Mouse (Mus musculus) heart, postnatal 0 days (tissue): ENCODE data around the gene Pappa. TPM values are rescaled to one million over a fixed set of nuclear protein-coding genes. Genes with fewer than 3 reads are reported as not detected.

Experiments used
- ATAC-seq: fragments of 200-750 bp; cut with Nextera tagmentation; 2 replicates; pipeline ENCODE4 v1.8.0; 2017; ENCODE audit warnings: low read depth, moderate number of reproducible peaks, moderate library complexity; ENCODE audit not compliant: insufficient read depth
- DNase-seq: peaks from one replicate; pipeline ENCODE4 v3.0.0-alpha.2; 2016; ENCODE audit warnings: low spot score
- H3K27ac ChIP-seq: fragments of 300-500 bp; sonication (generic); 2 replicates; pipeline ENCODE4 v1.5.1; 2014; ENCODE audit warnings: low read depth, mild to moderate bottlenecking
- H3K27me3 ChIP-seq: fragments of 300-500 bp; sonication (generic); 2 replicates; pipeline ENCODE4 v1.6.1; 2014; ENCODE audit warnings: low read length, mixed read lengths; ENCODE audit not compliant: control insufficient read depth, insufficient read depth
- H3K36me3 ChIP-seq: fragments of 300-500 bp; sonication (generic); replicated peaks from 2 replicates; pipeline ENCODE4 v1.6.1; 2014; ENCODE audit warnings: low read length, mixed read lengths; ENCODE audit not compliant: control insufficient read depth, insufficient read depth
- H3K4me1 ChIP-seq: fragments of 300-500 bp; sonication (generic); 2 replicates; pipeline ENCODE4 v1.6.1; 2014; ENCODE audit warnings: antibody characterized with exemption; ENCODE audit not compliant: control insufficient read depth, insufficient read depth
- H3K4me2 ChIP-seq: fragments of 300-500 bp; sonication (generic); 2 replicates; pipeline ENCODE4 v1.6.1; 2014; ENCODE audit warnings: low read depth, mild to moderate bottlenecking, low read length, moderate library complexity
- H3K4me3 ChIP-seq: fragments of 300-500 bp; sonication (generic); 2 replicates; pipeline ENCODE4 v1.5.1; 2014; ENCODE audit warnings: low read depth, low read length
- H3K9ac ChIP-seq: fragments of 300-500 bp; sonication (generic); replicated peaks from 2 replicates; pipeline ENCODE4 v1.6.1; 2014; ENCODE audit warnings: low read depth, low read length, mixed read lengths
- H3K9me3 ChIP-seq: fragments of 300-500 bp; sonication (generic); replicated peaks from 2 replicates; pipeline ENCODE4 v1.6.1; 2016; ENCODE audit warnings: low read length; ENCODE audit not compliant: control insufficient read depth
- CTCF ChIP-seq: IDR thresholded peaks from 2 replicates; pipeline ENCODE4 v1.5.1; 2016; ENCODE audit warnings: antibody characterized with exemption, control low read depth, low read depth
- EP300 ChIP-seq: IDR thresholded peaks from 2 replicates; pipeline ENCODE4 v1.6.1; 2016; ENCODE audit warnings: antibody characterized with exemption, low read depth
- WGBS: fragments of 180-500 bp; shearing (Covaris S2); extraction: QIAGEN DNeasy Blood & Tissue Kit; methylation state at CpG from one replicate; pipeline ENCODE4 v1.1.7; 2014; 5-methylcytosine and 5-hydroxymethylcytosine counted together
- polyA plus RNA-seq: library from polyadenylated mRNA; unstranded; fragments of >200 nt; fragmentation: Nextera tagmentation; extraction: Ambion mirVana; gene quantifications from 2 replicates; pipeline ENCODE4 v1.2.1, GENCODE M21; 2015
- total RNA-seq: library from RNA; depleted of rRNA; stranded (reverse); fragments of >200 nt; gene quantifications from 2 replicates; pipeline ENCODE4 v1.2.3, GENCODE M21; 2014; ENCODE audit warnings: low replicate concordance

The Pappa gene
- total and polyA plus RNA-seq, 2 experiments from 2014 or later, result 0.14 to 1.9 TPM

- Histone ChIP-seq H3K36me3 (no peaks in the 10 kb centered on the region), H3K4me1 (no peaks in the 10 kb centered on the region), H3K27ac (no peak overlapping the region), H3K9ac (no peak overlapping the region), H3K4me3 (no peak overlapping the region), H3K9me3 (no peaks in the 10 kb centered on the region), H3K4me2 (no peak overlapping the region), H3K27me3 (no peaks in the 10 kb centered on the region)
- 68% methylated on average over 1 of the region's 1 CpGs for WGBS
- ATAC-seq, result no peak
- no peak for TF ChIP-seq EP300
- TF ChIP-seq CTCF, result no peak
- DNase-seq, result no peak
Measured at GRCm38 (mm10) chr4:65195971-65196370, 72.0 kb downstream of the Pappa start.

- no peak overlapping the region for H3K27ac ChIP-seq
- H3K9me3 ChIP-seq, result no peaks in the 10 kb centered on the region
- H3K4me2 ChIP-seq, result no peak overlapping the region
- H3K36me3 ChIP-seq, result no peaks in the 10 kb centered on the region
- no peak overlapping the region for H3K9ac ChIP-seq
- H3K4me3 ChIP-seq, result no peak overlapping the region
- TF ChIP-seq EP300 (no peak), CTCF (no peak)
- DNase-seq (no peak), ATAC-seq (no peak)
- no peaks in the 10 kb centered on the region for H3K4me1 ChIP-seq
- 54% methylated on average over 5 of the region's 5 CpGs for whole genome bisulfite sequencing
- H3K27me3 ChIP-seq, result no peaks in the 10 kb centered on the region
Measured at GRCm38 (mm10) chr4:65203666-65204065, 79.7 kb downstream of the Pappa start.

- no peaks in the 10 kb centered on the region for H3K9me3 ChIP-seq
- ATAC-seq (no peak), DNase-seq (no peak)
- no peak overlapping the region for H3K4me2 ChIP-seq
- no peak overlapping the region for H3K27ac ChIP-seq
- WGBS, result 66% methylated on average over 2 of the region's 2 CpGs
- TF ChIP-seq CTCF (no peak), EP300 (no peak)
- no peaks in the 10 kb centered on the region for H3K27me3 ChIP-seq
- H3K36me3 ChIP-seq, result no peaks in the 10 kb centered on the region
- H3K4me1 ChIP-seq, result no peaks in the 10 kb centered on the region
- no peak overlapping the region for H3K4me3 ChIP-seq
- no peak overlapping the region for H3K9ac ChIP-seq
Measured at GRCm38 (mm10) chr4:65205446-65205845, 81.5 kb downstream of the Pappa start.

- DNase-seq (no peak), ATAC-seq (no peak)
- no peaks in the 10 kb centered on the region for H3K4me1 ChIP-seq
- H3K9me3 ChIP-seq, result no peaks in the 10 kb centered on the region
- no peak overlapping the region for H3K27ac ChIP-seq
- 38% methylated on average over 3 of the region's 3 CpGs for WGBS
- H3K9ac ChIP-seq, result no peak overlapping the region
- TF ChIP-seq CTCF (no peak), EP300 (no peak)
- no peaks in the 10 kb centered on the region for H3K27me3 ChIP-seq
- H3K36me3 ChIP-seq, result no peaks in the 10 kb centered on the region
- H3K4me2 ChIP-seq, result no peak overlapping the region
- H3K4me3 ChIP-seq, result no peak overlapping the region
Measured at GRCm38 (mm10) chr4:65209369-65210015, 85.5 kb downstream of the Pappa start.

GRCm38 (mm10) chr4:65216682-65217081, 92.7 kb downstream of the Pappa start:
- H3K4me3 ChIP-seq, result no peak overlapping the region
- no peaks in the 10 kb centered on the region for H3K9me3 ChIP-seq
- no peak overlapping the region for H3K27ac ChIP-seq
- no peak overlapping the region for H3K9ac ChIP-seq
- WGBS, result 79% methylated on average over 3 of the region's 3 CpGs
- DNase-seq (no peak), ATAC-seq (no peak)
- H3K4me1 ChIP-seq, result no peaks in the 10 kb centered on the region
- no peaks in the 10 kb centered on the region for H3K27me3 ChIP-seq
- H3K4me2 ChIP-seq, result no peak overlapping the region
- no peaks in the 10 kb centered on the region for H3K36me3 ChIP-seq
- TF ChIP-seq EP300 (no peak), CTCF (no peak)
